Mouse (Mus musculus) retina, postnatal 1 day (tissue): ENCODE measurements at regions not wholly inside any gene's neighbourhood (a gene's known extent, or its start where the extent isn't known, plus 50 kb on each side); places are given as distances from the start of the nearest gene placed in this dataset.
"Not testable (repeated sequence)": the region's sequence is repeated elsewhere in the genome, so short reads cannot be mapped to it uniquely, and the experiment has no call there.

Experiments used
- DNase-seq: peaks from one replicate; pipeline ENCODE4 v3.0.0-alpha.2; 2012

- no peak for DNase-seq
These were observed 186.3 kb upstream of the Tmem45b start for GRCm38 (mm10) chr9:31650362-31651130.

- no peak for DNase-seq
These were observed 184.8 kb upstream of the Tmem45b start for GRCm38 (mm10) chr9:31649073-31649472.

GRCm38 (mm10) chr9:31648551-31648950 lies 184.3 kb upstream of the Tmem45b start:
- no peak for DNase-seq

GRCm38 (mm10) chr9:31645114-31645513 lies 180.9 kb upstream of the Tmem45b start:
- DNase-seq: no peak

GRCm38 (mm10) chr9:31644106-31644505 lies 179.8 kb upstream of the Tmem45b start:
- DNase-seq: no peak

- no peak for DNase-seq
These were observed 177.9 kb upstream of the Tmem45b start for GRCm38 (mm10) chr9:31642169-31642568.

- no peak for DNase-seq
These were observed 164.0 kb upstream of the Tmem45b start for GRCm38 (mm10) chr9:31628291-31628690.

- not testable (repeated sequence) for DNase-seq
These were observed 157.3 kb upstream of the Tmem45b start for GRCm38 (mm10) chr9:31621553-31621952.

GRCm38 (mm10) chr9:31619344-31619743 lies 155.1 kb upstream of the Tmem45b start:
- no peak for DNase-seq

- DNase-seq: no peak
These were observed 150.1 kb upstream of the Tmem45b start for GRCm38 (mm10) chr9:31614250-31614945.

- DNase-seq: no peak
These were observed 146.9 kb upstream of the Tmem45b start for GRCm38 (mm10) chr9:31611036-31611695.

- no peak for DNase-seq
These were observed 146.4 kb upstream of the Tmem45b start for GRCm38 (mm10) chr9:31610631-31611030.

GRCm38 (mm10) chr9:31610212-31610611 lies 145.9 kb upstream of the Tmem45b start:
- DNase-seq: peak; percentile 46

- no peak for DNase-seq
These were observed 145.5 kb upstream of the Tmem45b start for GRCm38 (mm10) chr9:31609731-31610130.

GRCm38 (mm10) chr9:31608084-31608870 lies 144.0 kb upstream of the Tmem45b start:
- DNase-seq: no peak

GRCm38 (mm10) chr9:31606936-31607335 lies 142.7 kb upstream of the Tmem45b start:
- DNase-seq: no peak

GRCm38 (mm10) chr9:31604497-31605090 lies 140.3 kb upstream of the Tmem45b start:
- no peak for DNase-seq

- DNase-seq: no peak
These were observed 138.4 kb upstream of the Tmem45b start for GRCm38 (mm10) chr9:31602707-31603106.

GRCm38 (mm10) chr9:31595096-31595495 lies 130.8 kb upstream of the Tmem45b start:
- DNase-seq: peak; percentile 16

- no peak for DNase-seq
These were observed 123.4 kb upstream of the Tmem45b start for GRCm38 (mm10) chr9:31587671-31588070.

GRCm38 (mm10) chr9:31583983-31584382 lies 119.7 kb upstream of the Tmem45b start:
- DNase-seq: no peak

GRCm38 (mm10) chr9:31582947-31583346 lies 118.7 kb upstream of the Tmem45b start:
- DNase-seq: no peak
